17 mouse cellular contexts compared by ENCODE assay signal in genomic region chr11:81501473-81502246, GRCm38 (mm10).
DNase-seq lines count a peak whose midpoint lies in the region; ATAC-seq lines count a peak whose summit lies in the region.
"Had no signal": no experiment of that assay in that cellular context is flagged by ENCODE, and none has a peak within 500 bp of the region (broad histone marks: within the 10 kb centered on the region; RNA-seq: fewer than 3 reads in every experiment).

No protein-coding gene starts in this region.

- no peaks in the 10 kb centered on the region for H3K36me3 ChIP-seq in hindbrain, embryonic 10.5 days
- H3K36me3 ChIP-seq in hindbrain, embryonic 16.5 days (ENCODE audit: control insufficient read depth, insufficient read depth, low read length), result no peaks in the 10 kb centered on the region
- H3K36me3 ChIP-seq in forebrain, embryonic 14.5 days (ENCODE audit: control insufficient read depth, insufficient read depth, low read length), result no peaks in the 10 kb centered on the region
- H3K36me3 ChIP-seq in midbrain, embryonic 13.5 days, result no peaks in the 10 kb centered on the region
- H3K36me3 ChIP-seq: heart, embryonic 13.5 days; limb, embryonic 15.5 days had no signal

- H3K9ac ChIP-seq in hindbrain, embryonic 16.5 days (ENCODE audit: low read depth, low read length), result no peak overlapping the region
- no peak overlapping the region for H3K9ac ChIP-seq in forebrain, embryonic 14.5 days (ENCODE audit: low read length)
- H3K9ac ChIP-seq in midbrain, embryonic 13.5 days (replicated peaks), result no peak overlapping the region
- H3K9ac ChIP-seq: heart, embryonic 13.5 days; limb, embryonic 15.5 days had no signal

- peak; percentile 39 for DNase-seq in hindbrain, embryonic 10.5 days (ENCODE audit: low spot score)
- DNase-seq in embryo, embryonic 10.5 days (ENCODE audit: low spot score), result peak; percentile 71
- DNase-seq in forebrain, embryonic 14.5 days (ENCODE audit: low spot score), result peak; percentile 62
- no peak for DNase-seq in cerebellum, adult 8-10 months
- no peak for DNase-seq in B cell, adult 2 months
- no peak for DNase-seq in gastrocnemius, postnatal 36 days
- DNase-seq: cerebellum, adult 2 months; heart, adult 18-20 months; kidney, adult 8-10 months; kidney, postnatal 25 days; thymus, postnatal 14 days had no signal

- 26% methylated on average over 14 of the region's 14 CpGs for WGBS in hindbrain, embryonic 10.5 days
- 11% methylated on average over 14 of the region's 14 CpGs for WGBS in hindbrain, embryonic 16.5 days
- 6% methylated on average over 14 of the region's 14 CpGs for WGBS in forebrain, embryonic 14.5 days
- WGBS in midbrain, embryonic 13.5 days, result 21% methylated on average over 14 of the region's 14 CpGs

- H3K9me3 ChIP-seq in hindbrain, embryonic 10.5 days, result no peaks in the 10 kb centered on the region
- no peaks in the 10 kb centered on the region for H3K9me3 ChIP-seq in hindbrain, embryonic 16.5 days (ENCODE audit: control insufficient read depth, low read length)
- H3K9me3 ChIP-seq in forebrain, embryonic 14.5 days (replicated peaks; ENCODE audit: control insufficient read depth, low read length), result no peaks in the 10 kb centered on the region
- no peaks in the 10 kb centered on the region for H3K9me3 ChIP-seq in midbrain, embryonic 13.5 days
- H3K9me3 ChIP-seq: heart, embryonic 13.5 days; limb, embryonic 15.5 days had no signal

- no peak overlapping the region for H3K4me3 ChIP-seq in hindbrain, embryonic 10.5 days
- no peak overlapping the region for H3K4me3 ChIP-seq in hindbrain, embryonic 16.5 days (ENCODE audit: low read length)
- no peak overlapping the region for H3K4me3 ChIP-seq in forebrain, embryonic 14.5 days (ENCODE audit: low read depth, low read length)
- H3K4me3 ChIP-seq in midbrain, embryonic 13.5 days (replicated peaks), result no peak overlapping the region
- H3K4me3 ChIP-seq: heart, embryonic 13.5 days; limb, embryonic 15.5 days had no signal

- peaks cover 73% of the 10 kb centered on the region for H3K4me1 ChIP-seq in hindbrain, embryonic 10.5 days (replicated peaks)
- H3K4me1 ChIP-seq in hindbrain, embryonic 16.5 days (ENCODE audit: control insufficient read depth, insufficient read depth, low read depth, low read length), result peaks cover 6% of the 10 kb centered on the region
- peaks cover 33% of the 10 kb centered on the region for H3K4me1 ChIP-seq in forebrain, embryonic 14.5 days (ENCODE audit: control insufficient read depth, insufficient read depth, low read length)
- H3K4me1 ChIP-seq in midbrain, embryonic 13.5 days (replicated peaks), result peaks cover 55% of the 10 kb centered on the region
- H3K4me1 ChIP-seq: heart, embryonic 13.5 days; limb, embryonic 15.5 days had no signal

- peaks cover 9% of the 10 kb centered on the region for H3K27me3 ChIP-seq in hindbrain, embryonic 10.5 days (ENCODE audit: insufficient read depth, poor library complexity, severe bottlenecking)
- no peaks in the 10 kb centered on the region for H3K27me3 ChIP-seq in hindbrain, embryonic 16.5 days (replicated peaks; ENCODE audit: control insufficient read depth, insufficient read depth, low read length)
- no peaks in the 10 kb centered on the region for H3K27me3 ChIP-seq in forebrain, embryonic 14.5 days (replicated peaks; ENCODE audit: control insufficient read depth, insufficient read depth, low read length)
- 0 out of 2 replicates have a peak, but pooled peaks cover 6% of the 10 kb centered on the region for H3K27me3 ChIP-seq in midbrain, embryonic 13.5 days
- H3K27me3 ChIP-seq: heart, embryonic 13.5 days; limb, embryonic 15.5 days had no signal

- intact Hi-C loops in gastrocnemius, postnatal 36 days (cut with DNase I), result no loop called here

- no peak overlapping the region for H3K4me2 ChIP-seq in hindbrain, embryonic 16.5 days (ENCODE audit: low read length)
- H3K4me2 ChIP-seq in forebrain, embryonic 14.5 days (ENCODE audit: low read length), result no peak overlapping the region
- H3K4me2 ChIP-seq in midbrain, embryonic 13.5 days (replicated peaks), result no peak overlapping the region
- H3K4me2 ChIP-seq: heart, embryonic 13.5 days; limb, embryonic 15.5 days had no signal

- ATAC-seq in hindbrain, embryonic 16.5 days, result no peak
- ATAC-seq in forebrain, embryonic 14.5 days, result 0 out of 2 replicates have a peak, but pooled peaks have one; percentile 21
- ATAC-seq in midbrain, embryonic 13.5 days, result no peak
- ATAC-seq: inflammation-experienced regulatory T-cells, adult 6 months; lung, postnatal 0 days had no signal

- peak overlapping the region; percentile 73 for H3K27ac ChIP-seq in hindbrain, embryonic 10.5 days
- H3K27ac ChIP-seq in hindbrain, embryonic 16.5 days (ENCODE audit: low read depth, low read length), result no peak overlapping the region
- no peak overlapping the region for H3K27ac ChIP-seq in forebrain, embryonic 14.5 days (ENCODE audit: low read depth, low read length)
- peak overlapping the region; percentile 16; the same call in 1 of the 2 replicates for H3K27ac ChIP-seq in midbrain, embryonic 13.5 days
- H3K27ac ChIP-seq: heart, embryonic 13.5 days; limb, embryonic 15.5 days had no signal

Comparison
In these comparisons a context has a peak if more than half of its experiments do, and no peak if none do; other contexts are left out.
1. H3K27ac ChIP-seq: peak in hindbrain, embryonic 10.5 days (single experiment) and midbrain, embryonic 13.5 days (single experiment); none in hindbrain, embryonic 16.5 days (single experiment) and forebrain, embryonic 14.5 days (single experiment).
2. DNase-seq: peak in hindbrain, embryonic 10.5 days (single experiment), embryo, embryonic 10.5 days (single experiment) and forebrain, embryonic 14.5 days (single experiment); none in cerebellum, adult 8-10 months (single experiment), B cell, adult 2 months (0 of 2) and gastrocnemius, postnatal 36 days (0 of 2).